Mouse (Mus musculus) MEL (cell line): ENCODE data around the gene Nrbp1. TPM values are rescaled to one million over a fixed set of nuclear protein-coding genes. Genes with fewer than 3 reads are reported as not detected.
A peak's percentile ranks its signal among the peaks of the same experiment; 100 is the strongest.

Source experiments
- DNase-seq: peaks from one replicate; pipeline ENCODE4 v3.0.0; 2011; ENCODE audit warnings: low read depth, low spot score
- H3K27ac ChIP-seq: 2 replicates; pipeline ENCODE4 v1.5.1; 2012; ENCODE audit warnings: low read depth, mild to moderate bottlenecking, control low read depth, low read length, moderate library complexity; ENCODE audit not compliant: control insufficient read depth
- H3K27me3 ChIP-seq, 2 experiments: fragments of 150-350 bp in 1 of 2; sonication (generic) in 1 of 2; 2 replicates each; pipeline ENCODE4 v1.6.1; 2012; ENCODE audit warnings: low read length in 2 of 2, mild to moderate bottlenecking in 2 of 2, improper control_type of control experiment in 1 of 2, moderate library complexity in 1 of 2; ENCODE audit not compliant: insufficient read depth in 2 of 2, control insufficient read depth in 1 of 2
- H3K36me3 ChIP-seq, 2 experiments: 2 replicates each; pipeline ENCODE4 v1.6.1; 2012 to 2014; ENCODE audit warnings: low read length in 2 of 2, improper control_type of control experiment in 1 of 2, inconsistent platforms in 1 of 2, mild to moderate bottlenecking in 1 of 2; ENCODE audit not compliant: insufficient read depth in 2 of 2, control insufficient read depth in 1 of 2
- H3K4me1 ChIP-seq, 2 experiments: fragments of 150-350 bp in 1 of 2; sonication (generic) in 1 of 2; 2 replicates each; pipeline ENCODE4 v1.6.1; 2012; ENCODE audit warnings: low read length in 2 of 2, improper control_type of control experiment in 1 of 2, mild to moderate bottlenecking in 1 of 2; ENCODE audit not compliant: insufficient read depth in 2 of 2, control insufficient read depth in 1 of 2
- H3K4me3 ChIP-seq, 2 experiments: fragments of 150-350 bp in 1 of 2; sonication (generic) in 1 of 2; 2 replicates each; pipeline ENCODE4 v1.5.1; 2012; ENCODE audit warnings: low read depth in 2 of 2, low read length in 2 of 2, mild to moderate bottlenecking in 2 of 2, moderate library complexity in 2 of 2, control low read depth in 1 of 2, improper control_type of control experiment in 1 of 2; ENCODE audit not compliant: control insufficient read depth in 1 of 2, insufficient read depth in 1 of 2
- H3K79me2 ChIP-seq: 2 replicates; pipeline ENCODE4 v1.6.1; 2012; ENCODE audit warnings: mild to moderate bottlenecking, low read length, moderate library complexity; ENCODE audit not compliant: control insufficient read depth, poor library complexity, insufficient read depth
- H3K9ac ChIP-seq: 2 replicates; pipeline ENCODE4 v1.6.1; 2012; ENCODE audit warnings: low read depth, mild to moderate bottlenecking, control low read depth, low read length, moderate library complexity; ENCODE audit not compliant: control insufficient read depth, poor library complexity, severe bottlenecking
- H3K9me3 ChIP-seq: fragments of 150-350 bp; sonication (generic); replicated peaks from 2 replicates; pipeline ENCODE4 v1.6.1; 2012; ENCODE audit warnings: mild to moderate bottlenecking, low read length, improper control_type of control experiment, moderate library complexity; ENCODE audit not compliant: insufficient read depth
- BHLHE40 ChIP-seq: IDR thresholded peaks from 2 replicates; pipeline ENCODE4 v1.6.1; 2012; ENCODE audit warnings: low read depth, mild to moderate bottlenecking, inconsistent platforms, low read length, improper control_type of control experiment, borderline replicate concordance
- CHD1 ChIP-seq: IDR thresholded peaks from 2 replicates; pipeline ENCODE4 v1.6.1; 2012; ENCODE audit warnings: low read depth, mild to moderate bottlenecking, inconsistent platforms, low read length, improper control_type of control experiment
- CHD2 ChIP-seq: IDR thresholded peaks from 2 replicates; pipeline ENCODE4 v1.6.1; 2011; ENCODE audit warnings: low read length, improper control_type of control experiment
- CTCF ChIP-seq, 3 experiments: IDR thresholded peaks in 2 of 3; conservative IDR thresholded peaks in 1 of 3; 2 replicates each; pipeline ENCODE4 v1.5.1; 2011 to 2012; ENCODE audit warnings: low read length in 3 of 3, low read depth in 2 of 3, mild to moderate bottlenecking in 2 of 3, improper control_type of control experiment in 1 of 3, inconsistent platforms in 1 of 3, mixed read lengths in 1 of 3, moderate library complexity in 1 of 3; ENCODE audit not compliant: control insufficient read depth in 1 of 3, insufficient read depth in 1 of 3, poor library complexity in 1 of 3, severe bottlenecking in 1 of 3
- E2F4 ChIP-seq: IDR thresholded peaks from 2 replicates; pipeline ENCODE4 v1.6.1; 2011; ENCODE audit warnings: low read depth, low read length, improper control_type of control experiment, borderline replicate concordance
- ELF1 ChIP-seq: IDR thresholded peaks from 2 replicates; pipeline ENCODE4 v1.6.1; 2014; ENCODE audit warnings: low read depth, mild to moderate bottlenecking, inconsistent platforms, low read length, improper control_type of control experiment, moderate library complexity
- EP300 ChIP-seq, 2 experiments: IDR thresholded peaks; 2 replicates each; pipeline ENCODE4 v1.6.1; 2011; ENCODE audit warnings: improper control_type of control experiment in 2 of 2, low read length in 2 of 2, low read depth in 1 of 2, mild to moderate bottlenecking in 1 of 2
- ETS1 ChIP-seq: IDR thresholded peaks from 2 replicates; pipeline ENCODE4 v1.6.1; 2012; ENCODE audit warnings: low read depth, mild to moderate bottlenecking, inconsistent platforms, low read length, improper control_type of control experiment, moderate library complexity
- HCFC1 ChIP-seq: IDR thresholded peaks from 2 replicates; pipeline ENCODE4 v1.6.1; 2012; ENCODE audit warnings: low read depth, mild to moderate bottlenecking, inconsistent platforms, low read length, improper control_type of control experiment, moderate library complexity
- JUND ChIP-seq: IDR thresholded peaks from 2 replicates; pipeline ENCODE4 v1.6.1; 2011; ENCODE audit warnings: low read depth, mild to moderate bottlenecking, improper control_type of control experiment, low read length
- KAT2A ChIP-seq: conservative IDR thresholded peaks from 2 replicates; pipeline ENCODE4 v1.6.1; 2012; ENCODE audit warnings: low read depth, low read length, improper control_type of control experiment, inconsistent platforms
- MAFK ChIP-seq: IDR thresholded peaks from 2 replicates; pipeline ENCODE4 v1.6.1; 2011; ENCODE audit warnings: low read depth, mild to moderate bottlenecking, low read length, improper control_type of control experiment, borderline replicate concordance
- MAX ChIP-seq: IDR thresholded peaks from 2 replicates; pipeline ENCODE4 v1.6.1; 2011; ENCODE audit warnings: low read length, improper control_type of control experiment
- MAZ ChIP-seq: IDR thresholded peaks from 2 replicates; pipeline ENCODE4 v1.6.1; 2012; ENCODE audit warnings: low read depth, mild to moderate bottlenecking, inconsistent platforms, low read length, improper control_type of control experiment
- MEF2A ChIP-seq: IDR thresholded peaks from 2 replicates; pipeline ENCODE4 v1.6.1; 2014; ENCODE audit warnings: low read depth, mild to moderate bottlenecking, inconsistent platforms, low read length, improper control_type of control experiment; ENCODE audit not compliant: poor library complexity, insufficient replicate concordance, severe bottlenecking; ENCODE audit errors: extremely low read depth
- MXI1 ChIP-seq: IDR thresholded peaks from 2 replicates; pipeline ENCODE4 v1.6.1; 2011; ENCODE audit warnings: mild to moderate bottlenecking, low read depth, low read length, improper control_type of control experiment
- MYB ChIP-seq: IDR thresholded peaks from 2 replicates; pipeline ENCODE4 v1.6.1; 2011; ENCODE audit warnings: mild to moderate bottlenecking, low read depth, low read length, improper control_type of control experiment
- MYC ChIP-seq: IDR thresholded peaks from 2 replicates; pipeline ENCODE4 v1.6.1; 2011; ENCODE audit warnings: low read depth, mild to moderate bottlenecking, low read length, improper control_type of control experiment, moderate library complexity
- NELFE ChIP-seq: IDR thresholded peaks from 2 replicates; pipeline ENCODE4 v1.6.1; 2011; ENCODE audit warnings: low read depth, low read length, improper control_type of control experiment
- NRF1 ChIP-seq: IDR thresholded peaks from 2 replicates; pipeline ENCODE4 v1.6.1; 2014; ENCODE audit warnings: low read depth, mild to moderate bottlenecking, inconsistent platforms, low read length, improper control_type of control experiment, moderate library complexity; ENCODE audit not compliant: poor library complexity, insufficient read depth, severe bottlenecking
- POLR2AphosphoS5 ChIP-seq: IDR thresholded peaks from 2 replicates; pipeline ENCODE4 v1.6.1; 2012; ENCODE audit warnings: low read depth, borderline replicate concordance, mild to moderate bottlenecking, inconsistent platforms, low read length, moderate library complexity, mixed read lengths
- RAD21 ChIP-seq: IDR thresholded peaks from 2 replicates; pipeline ENCODE4 v1.6.1; 2011; ENCODE audit warnings: mild to moderate bottlenecking, low read depth, low read length, improper control_type of control experiment
- RCOR1 ChIP-seq: IDR thresholded peaks from 2 replicates; pipeline ENCODE4 v1.6.1; 2012; ENCODE audit warnings: low read depth, mild to moderate bottlenecking, inconsistent platforms, low read length, improper control_type of control experiment
- SIN3A ChIP-seq: IDR thresholded peaks from 2 replicates; pipeline ENCODE4 v1.6.1; 2012; ENCODE audit warnings: low read length, improper control_type of control experiment, inconsistent platforms
- SMC3 ChIP-seq: IDR thresholded peaks from 2 replicates; pipeline ENCODE4 v1.6.1; 2011; ENCODE audit warnings: low read depth, low read length, improper control_type of control experiment
- TAL1 ChIP-seq: IDR thresholded peaks from 2 replicates; pipeline ENCODE4 v1.6.1; 2012; ENCODE audit warnings: mild to moderate bottlenecking, inconsistent platforms, low read length, moderate library complexity, mixed read lengths
- TBP ChIP-seq: IDR thresholded peaks from 2 replicates; pipeline ENCODE4 v1.8.0; 2011; ENCODE audit warnings: low read depth, low read length, improper control_type of control experiment
- TCF12 ChIP-seq: IDR thresholded peaks from 2 replicates; pipeline ENCODE4 v1.6.1; 2014; ENCODE audit warnings: low read depth, mild to moderate bottlenecking, inconsistent platforms, low read length, improper control_type of control experiment, moderate library complexity
- UBTF ChIP-seq: IDR thresholded peaks from 2 replicates; pipeline ENCODE4 v1.6.1; 2012; ENCODE audit warnings: low read depth, mild to moderate bottlenecking, inconsistent platforms, low read length, improper control_type of control experiment, moderate library complexity, borderline replicate concordance; ENCODE audit not compliant: insufficient read depth
- USF1 ChIP-seq: IDR thresholded peaks from 2 replicates; pipeline ENCODE4 v1.6.1; 2014; ENCODE audit warnings: low read depth, mild to moderate bottlenecking, inconsistent platforms, low read length, improper control_type of control experiment, moderate library complexity
- USF2 ChIP-seq, 2 experiments: IDR thresholded peaks; 2 replicates each; pipeline ENCODE4 v1.6.1; 2011 to 2012; ENCODE audit warnings: improper control_type of control experiment in 2 of 2, low read length in 2 of 2, borderline replicate concordance in 1 of 2, inconsistent platforms in 1 of 2, low read depth in 1 of 2, mild to moderate bottlenecking in 1 of 2; ENCODE audit not compliant: insufficient read depth in 1 of 2
- ZKSCAN1 ChIP-seq: IDR thresholded peaks from 2 replicates; pipeline ENCODE4 v1.6.1; 2012; ENCODE audit warnings: low read depth, mild to moderate bottlenecking, inconsistent platforms, low read length, improper control_type of control experiment, moderate library complexity
- ZMIZ1 ChIP-seq: IDR thresholded peaks from 2 replicates; pipeline ENCODE4 v1.6.1; 2012; ENCODE audit warnings: low read depth, mild to moderate bottlenecking, inconsistent platforms, low read length, improper control_type of control experiment, moderate library complexity
- ZNF384 ChIP-seq: IDR thresholded peaks from 2 replicates; pipeline ENCODE4 v1.6.1; 2012; ENCODE audit warnings: low read depth, mild to moderate bottlenecking, inconsistent platforms, low read length, improper control_type of control experiment
- polyA plus RNA-seq, 2 experiments: library from polyadenylated mRNA; stranded (reverse) in 1 of 2; unstranded in 1 of 2; fragments of >175 nt in 1 of 2; fragments of >200 nt in 1 of 2; gene quantifications; 2 replicates each; pipeline versions ENCODE4 v1.2.1 to v1.2.4; 2012; ENCODE audit warnings: low replicate concordance in 2 of 2, low read depth in 1 of 2; ENCODE audit not compliant: insufficient read length in 2 of 2, insufficient read depth in 1 of 2, missing spikeins in 1 of 2
- total RNA-seq: library from RNA; depleted of rRNA; stranded (reverse); fragments of 300-350 nt; gene quantifications from 2 replicates; pipeline ENCODE4 v1.2.3, GENCODE M21; 2012

Nrbp1 gene
- total and polyA plus RNA-seq, 3 experiments = 42.0 to 55.2 TPM; not detected in 1

GRCm38 (mm10) chr5:31218294-31218693 is 22.4 kb upstream of the Nrbp1 start (continued):
- peak; percentile 63; the same call in 1 of the 2 replicates for TF ChIP-seq MYC
- TF ChIP-seq BHLHE40 = peak; percentile 55

- H3K9me3 ChIP-seq = no peaks in the 10 kb centered on the region
- H3K4me1 ChIP-seq = peaks cover 19 to 22% of the 10 kb centered on the region in 2 experiments
- TF ChIP-seq USF1 (no peak), JUND (no peak), NRF1 (no peak), HCFC1 (peak; percentile 46), SIN3A (peak; percentile 86), MXI1 (peak; percentile 11), POLR2AphosphoS5 (no peak), NELFE (no peak), MAX (peak; percentile 37; the same call in 1 of the 2 replicates), MYC (peak; percentile 56; the same call in 1 of the 2 replicates), EP300 (IDR thresholded peaks at IDR 0.05; ENCODE audit: low read depth in 1 of 2, low read length in 2 of 2) (peak; percentile 59 to 76; a peak in 3 of 4 replicates), MYB (no peak), ZNF384 (peak; percentile 100), CTCF (IDR thresholded peaks at IDR 0.05 in 2 of 3, conservative IDR thresholded peaks at IDR 0.05 in 1 of 3; ENCODE audit: control insufficient read depth in 1 of 3, insufficient read depth in 1 of 3, low read depth in 2 of 3, low read length in 3 of 3, poor library complexity in 1 of 3, severe bottlenecking in 1 of 3) (peak in 2 of 3 experiments; percentile 37 to 42; a peak in 3 of 6 replicates), MEF2A (no peak), ZKSCAN1 (peak; percentile 75; the same call in 1 of the 2 replicates), TBP (no peak; the same call in 1 of the 2 replicates), USF2 (IDR thresholded peaks at IDR 0.05; ENCODE audit: borderline replicate concordance in 1 of 2, insufficient read depth in 1 of 2, low read depth in 1 of 2, low read length in 2 of 2) (no peak), CHD1 (peak; percentile 90), CHD2 (no peak), TCF12 (peak; percentile 84), E2F4 (no peak), MAZ (peak; percentile 38; the same call in 1 of the 2 replicates), ZMIZ1 (no peak), ETS1 (peak; percentile 77), RCOR1 (peak; percentile 64), SMC3 (no peak; the same call in 1 of the 2 replicates), TAL1 (peak; percentile 40; the same call in 1 of the 2 replicates), UBTF (no peak), RAD21 (no peak), MAFK (no peak), KAT2A (0 out of 2 replicates have a peak, but pooled peaks have one; percentile 35), ELF1 (no peak)
These were observed 21.6 kb upstream of the Nrbp1 start for GRCm38 (mm10) chr5:31219070-31219469.

More at GRCm38 (mm10) chr5:31219070-31219469, 21.6 kb upstream of the Nrbp1 start:
- peak; percentile 87 for DNase-seq
- peaks cover 61% of the 10 kb centered on the region for H3K79me2 ChIP-seq
- no peaks in the 10 kb centered on the region for H3K27me3 ChIP-seq
- peak overlapping the region; percentile 83 for H3K27ac ChIP-seq
- peak overlapping the region; percentile 95 for H3K9ac ChIP-seq
- H3K36me3 ChIP-seq = peaks cover 19 to 47% of the 10 kb centered on the region in 2 experiments
- peak overlapping the region; percentile 74 for H3K4me3 ChIP-seq
